Mouse (Mus musculus) gastrocnemius, postnatal 4 days (tissue): ENCODE data around the gene Med25. TPM values are rescaled to one million over a fixed set of nuclear protein-coding genes. Genes with fewer than 3 reads are reported as not detected.
"Not testable (repeated sequence)": the region's sequence is repeated elsewhere in the genome, so short reads cannot be mapped to it uniquely, and the experiment has no call there.

Experiments used
- DNase-seq, 2 experiments: peaks; one replicate each; pipeline ENCODE4 v3.0.0; 2021 to 2022; ENCODE audit warnings: low spot score in 2 of 2, mixed read lengths in 2 of 2
- total RNA-seq, 2 experiments: library from RNA; stranded (reverse); gene quantifications; 2 replicates each; pipeline ENCODE4 v1.2.3; 2021

The Med25 gene
- total RNA-seq, 2 experiments from 2014 or later, result 63.8 to 67.6 TPM

DNA sequence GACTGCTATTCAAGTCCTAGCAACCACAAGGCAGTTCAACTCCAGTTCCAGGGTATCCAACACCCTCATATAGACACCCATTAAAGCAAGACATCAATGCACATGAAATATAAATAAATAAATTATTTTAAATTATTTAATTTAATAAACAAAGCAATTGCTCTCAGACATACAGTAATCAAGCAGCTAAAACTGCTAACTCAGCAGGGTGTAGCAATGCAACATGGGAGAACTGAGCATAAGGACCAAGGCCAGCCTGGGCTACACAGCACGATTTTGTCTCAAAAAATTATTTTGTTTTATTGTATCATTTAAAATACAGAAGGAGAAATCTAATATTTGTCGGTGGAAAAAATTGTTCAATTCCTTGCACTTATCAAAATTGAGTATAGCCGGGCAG is 1.7 kb upstream of the Med25 start:
- DNase-seq, result no peak

DNA sequence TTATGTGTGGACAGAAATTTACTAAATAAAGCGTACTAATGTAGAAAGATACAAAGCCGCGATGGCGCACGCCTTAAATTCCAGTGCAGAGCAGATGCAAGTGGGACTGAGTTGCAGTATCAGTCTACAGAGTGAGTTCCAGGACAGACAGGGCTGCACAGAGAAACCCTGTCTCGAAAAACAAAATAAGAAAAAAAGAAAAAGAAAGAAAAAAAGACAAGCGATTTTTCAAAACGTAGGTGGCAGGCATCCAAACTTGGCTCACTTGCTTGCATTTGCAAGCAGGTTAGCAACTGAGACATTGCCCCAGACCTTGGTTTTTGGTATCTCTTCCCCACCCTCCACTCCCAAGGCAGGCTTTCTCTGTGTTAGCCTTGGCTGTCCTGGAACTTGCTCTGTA is 685 bp upstream of the Med25 start:
- DNase-seq, result no peak

DNA sequence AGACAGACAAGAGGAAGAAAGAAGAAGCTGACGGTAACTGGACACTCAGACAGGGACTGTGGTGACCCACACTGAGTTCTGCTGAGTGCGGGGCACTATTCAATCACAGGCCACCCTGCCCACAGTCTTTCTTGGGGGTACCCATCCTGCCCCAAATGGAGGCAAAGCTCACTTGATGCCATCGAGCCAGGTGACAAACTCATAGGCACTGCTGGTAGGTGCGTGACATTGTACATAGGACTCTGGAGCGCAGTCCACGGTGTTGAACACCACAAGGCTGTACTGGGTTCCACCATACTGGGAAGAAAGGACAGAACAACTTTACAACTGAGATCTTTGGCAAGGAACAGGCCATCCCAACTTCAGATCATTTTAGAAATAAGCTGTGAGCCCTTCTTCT is 901 bp downstream of the Med25 start:
- no peak for DNase-seq

DNA sequence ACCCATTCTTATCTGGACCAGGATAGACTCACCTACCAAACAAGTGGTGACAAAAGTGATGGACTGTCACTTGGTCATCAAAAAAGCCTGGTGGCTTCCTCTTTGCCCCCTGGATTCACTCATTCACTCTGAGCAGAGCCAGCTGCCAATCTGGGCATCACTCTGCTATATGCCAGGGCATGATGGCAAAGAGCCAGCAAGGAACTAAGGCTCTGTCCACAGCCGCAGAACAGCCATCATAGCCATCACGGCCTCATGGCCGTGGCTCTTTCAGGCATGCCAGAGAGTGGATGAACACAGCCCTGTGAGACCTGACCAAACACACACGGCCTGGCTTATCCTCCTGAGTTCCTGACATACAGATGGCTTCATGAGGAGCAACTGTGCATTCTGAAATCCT is 1.8 kb downstream of the Med25 start:
- no peak for DNase-seq

DNA sequence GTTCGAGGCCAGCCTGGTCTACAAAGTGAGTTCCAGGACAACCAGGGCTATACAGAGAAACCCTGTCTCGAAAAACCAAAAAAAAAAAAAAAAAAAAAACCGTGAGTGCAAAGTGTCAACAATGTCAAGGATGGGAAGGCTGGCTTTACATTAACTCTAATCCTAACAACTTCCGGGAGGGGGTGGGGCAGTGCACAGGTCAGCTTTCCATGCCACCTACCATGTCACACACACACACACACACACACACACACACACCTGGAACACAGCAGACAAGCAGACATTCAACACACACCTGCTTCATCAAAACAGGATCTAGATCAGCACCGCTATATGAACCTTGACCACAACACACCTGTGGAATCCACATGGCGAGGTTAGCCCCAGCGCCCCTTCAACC is 2.3 kb downstream of the Med25 start:
- DNase-seq, result no peak

DNA sequence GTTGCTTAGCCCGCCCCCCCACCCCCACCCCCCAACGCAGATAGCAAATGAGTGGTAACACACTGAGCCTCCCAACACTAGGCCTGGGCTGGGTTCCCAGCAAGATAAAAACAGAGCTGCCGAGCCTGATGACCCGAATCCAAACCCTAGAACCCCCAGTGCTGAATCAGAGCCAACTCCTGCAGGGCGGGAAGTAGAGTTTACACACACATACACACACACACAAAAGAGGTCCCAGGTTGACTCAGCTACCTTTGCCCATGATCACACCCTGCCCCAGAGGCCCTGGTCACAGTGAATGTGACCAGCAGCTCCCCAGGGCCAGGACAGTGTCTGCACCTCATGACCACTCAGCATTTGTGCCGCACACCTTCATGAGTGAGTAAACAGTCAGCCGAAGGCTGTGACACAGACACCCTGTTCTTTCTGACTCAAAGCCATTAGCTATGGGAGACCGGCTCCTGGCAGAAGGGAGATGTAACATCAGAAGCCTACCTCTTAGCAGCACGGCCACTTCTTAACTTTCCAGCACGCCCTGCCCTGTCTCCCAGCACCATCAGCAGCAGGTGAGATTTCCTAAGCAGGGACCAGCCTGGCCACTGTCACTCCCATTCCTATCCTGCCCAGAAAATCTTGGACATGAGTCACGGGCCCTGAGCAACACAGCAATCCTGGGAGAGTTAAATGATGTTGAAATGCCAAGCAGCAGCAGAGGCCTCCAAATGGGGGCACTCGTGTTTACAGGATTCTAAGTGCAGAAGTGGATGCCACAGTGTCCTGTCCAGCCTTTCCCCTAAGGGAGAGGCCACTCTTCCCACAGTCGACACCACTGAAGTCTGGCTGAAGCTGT is 4.0 kb downstream of the Med25 start:
- DNase-seq, result no peak

DNA sequence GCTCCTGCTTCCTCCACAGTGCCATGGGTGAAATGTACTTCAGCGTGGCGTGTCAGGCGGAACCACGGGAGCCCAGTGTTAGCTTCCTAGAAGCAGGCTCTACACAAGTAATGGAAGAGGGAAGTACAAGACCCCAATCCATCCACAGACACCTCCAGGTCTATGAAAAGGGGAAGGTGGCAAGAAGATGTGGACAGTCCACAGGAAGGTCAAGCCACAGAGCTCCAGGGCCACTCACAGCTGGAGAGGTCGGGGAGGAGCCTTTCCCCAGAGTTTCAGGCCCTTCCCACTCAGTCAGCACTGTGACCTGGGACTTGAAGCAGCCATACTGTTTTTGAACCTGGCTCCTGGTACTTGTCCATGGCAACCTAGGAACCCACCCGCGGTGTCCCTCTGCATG is 5.5 kb downstream of the Med25 start:
- DNase-seq, result no peak

DNA sequence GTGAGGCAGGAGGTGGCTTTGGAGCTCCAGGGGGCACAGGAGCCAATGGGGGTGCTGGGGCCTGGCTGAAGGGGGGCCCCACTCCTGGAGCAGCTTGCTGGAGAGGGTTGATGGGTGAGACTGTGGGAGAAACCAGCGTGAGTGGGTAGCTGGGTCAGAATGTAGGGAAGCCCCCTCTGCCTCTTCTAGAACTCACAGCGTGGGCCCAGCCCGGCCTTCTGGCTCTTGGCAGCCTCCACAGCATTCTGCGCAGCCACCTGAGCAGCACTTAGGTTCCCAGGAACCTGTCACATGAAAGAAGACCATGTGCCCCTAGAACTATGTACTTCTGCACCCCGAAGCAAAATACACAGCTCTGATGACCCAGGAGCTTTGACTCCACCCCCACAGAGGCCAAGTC is 7.9 kb downstream of the Med25 start:
- DNase-seq, result no peak

DNA sequence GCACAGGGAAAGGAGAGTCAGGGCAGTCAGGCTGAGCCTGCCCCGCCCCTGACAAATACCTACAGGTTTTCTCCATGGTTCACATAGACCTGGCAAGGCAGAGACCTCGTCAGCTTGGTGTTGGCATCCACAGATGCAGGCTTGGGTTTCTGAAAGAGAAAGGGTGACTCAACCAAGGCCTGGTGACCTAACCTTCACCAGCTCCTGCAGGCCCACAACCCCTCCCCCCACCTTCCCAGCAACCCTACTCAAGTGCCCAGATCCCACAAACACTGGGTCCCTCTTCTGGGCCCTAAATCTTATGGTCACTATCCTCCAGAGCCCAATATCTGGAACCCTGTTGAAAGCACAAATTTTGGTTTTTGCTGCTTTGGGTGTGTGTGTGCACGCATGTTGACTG is 9.5 kb downstream of the Med25 start:
- no peak for DNase-seq

DNA sequence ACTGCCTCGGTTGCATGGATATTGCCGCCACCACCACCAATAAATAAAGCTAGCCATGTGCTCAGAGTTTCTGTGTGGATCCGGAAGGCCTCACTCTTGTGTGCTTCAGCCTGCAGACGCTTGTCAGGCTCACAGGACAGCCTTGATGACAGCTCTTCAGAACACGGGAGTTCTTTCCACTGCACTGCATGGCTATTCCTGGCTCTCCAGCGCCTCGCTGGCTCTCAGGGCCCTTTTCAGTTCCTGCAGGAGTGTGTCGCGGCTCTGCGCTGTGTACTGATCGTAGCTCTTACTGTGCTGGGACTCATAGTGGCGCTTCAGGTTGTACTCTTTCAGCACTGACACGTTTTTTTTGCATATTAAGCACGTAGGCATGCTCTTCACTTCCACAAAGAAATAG is 14.7 kb downstream of the Med25 start:
- no peak for DNase-seq

DNA sequence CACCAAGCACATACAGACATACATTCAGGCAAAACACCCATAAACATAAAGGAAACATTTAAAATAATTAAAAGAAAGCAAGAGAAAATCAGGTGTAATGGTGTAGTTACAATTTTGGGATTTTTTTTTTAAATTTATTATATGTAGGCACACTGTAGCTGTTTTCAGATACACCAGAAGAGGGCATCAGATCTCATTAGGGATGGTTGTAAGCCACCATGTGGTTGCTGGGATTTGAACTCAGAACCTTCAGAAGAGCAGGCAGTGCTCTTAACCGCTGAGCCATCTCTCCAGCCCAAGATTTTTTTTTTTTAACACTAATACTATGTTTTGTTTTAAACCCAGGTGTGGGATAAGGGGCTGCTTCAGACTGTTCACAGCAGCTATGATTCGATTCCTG is 20.7 kb downstream of the Med25 start:
- not testable (repeated sequence) for DNase-seq

DNA sequence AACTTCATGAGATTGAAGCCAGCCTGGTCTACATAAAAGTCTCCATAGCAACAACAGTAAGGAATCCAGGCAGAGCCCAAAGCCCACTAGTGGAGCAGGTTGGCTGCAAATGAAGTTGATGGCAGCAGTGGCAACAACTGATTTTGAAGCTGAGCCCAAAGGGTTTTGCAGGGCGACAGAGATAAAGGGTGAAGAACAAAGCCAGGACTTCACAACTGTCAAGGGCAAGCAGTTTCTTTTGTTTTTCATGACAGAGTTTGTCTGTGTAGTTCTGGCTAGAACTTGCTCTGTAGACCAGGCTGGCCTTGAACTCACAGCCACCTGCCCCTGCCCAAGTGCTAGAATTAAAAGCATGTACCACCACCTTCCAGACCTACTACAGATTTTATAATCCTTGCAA is 21.3 kb downstream of the Med25 start:
- DNase-seq, result no peak

DNA sequence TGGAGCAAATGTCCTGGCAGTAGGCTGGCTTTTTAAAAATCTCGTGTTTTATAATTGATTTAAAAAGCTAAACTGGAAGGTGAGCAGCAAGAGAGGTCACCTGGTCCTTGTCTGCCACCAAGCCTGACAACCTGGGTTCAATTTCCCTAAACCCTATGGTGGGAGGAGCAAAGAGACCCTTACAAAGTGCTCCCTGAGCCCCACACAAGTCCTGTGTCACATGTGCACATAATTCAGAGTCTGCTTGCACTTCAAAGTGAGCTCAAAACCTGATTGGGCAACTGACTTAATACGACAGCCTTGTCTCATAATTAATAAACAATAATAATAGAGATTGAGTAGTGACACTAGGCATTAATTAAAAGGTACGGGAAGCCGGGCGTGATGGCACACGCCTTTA is 21.9 kb downstream of the Med25 start:
- DNase-seq, result no peak

DNA sequence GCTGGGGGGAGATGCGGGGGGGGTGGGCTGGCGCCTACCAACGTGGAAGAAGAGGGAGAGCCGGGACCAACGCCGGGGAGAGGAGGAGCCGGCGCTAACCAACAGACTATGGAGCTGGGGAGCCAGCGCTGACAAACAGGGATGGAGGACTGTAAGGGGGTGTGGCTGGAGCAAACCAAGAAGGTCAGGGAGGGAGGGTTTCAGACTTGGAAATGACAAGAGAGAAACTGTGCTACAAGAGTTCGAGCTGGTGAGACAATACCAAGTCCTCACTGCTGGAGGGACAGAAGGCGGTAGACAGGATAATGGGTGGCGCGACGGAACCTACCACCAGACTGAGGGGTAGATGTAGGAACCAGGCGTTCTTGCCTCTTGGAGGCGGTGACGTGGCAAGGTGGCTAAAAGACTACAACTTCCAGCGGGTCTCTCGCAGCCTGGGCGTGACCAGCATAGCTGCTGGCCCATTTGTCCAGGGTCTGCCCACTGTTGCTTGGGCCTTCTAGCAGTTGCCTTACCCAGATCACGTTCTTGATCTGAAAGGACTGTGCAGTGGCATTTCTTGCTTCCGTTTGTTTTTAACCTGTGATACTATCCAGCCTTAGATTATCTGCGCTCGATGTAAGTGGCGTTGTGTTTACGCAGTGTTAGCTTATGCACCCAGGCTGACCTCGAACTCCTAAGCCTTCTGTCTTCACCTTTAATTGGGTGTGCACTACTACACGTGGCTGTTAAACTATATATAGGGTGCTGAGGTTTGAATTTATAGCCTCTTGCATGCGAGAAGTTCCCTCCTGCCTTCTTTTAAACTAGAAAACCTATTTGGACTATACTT is 22.6 kb downstream of the Med25 start, which contains the start of gene Ptov1:
Gene Ptov1 (minus strand): TSS at position 92 of the 832 bp plus-strand sequence.
- DNase-seq, result peak; percentile 82 to 91

DNA sequence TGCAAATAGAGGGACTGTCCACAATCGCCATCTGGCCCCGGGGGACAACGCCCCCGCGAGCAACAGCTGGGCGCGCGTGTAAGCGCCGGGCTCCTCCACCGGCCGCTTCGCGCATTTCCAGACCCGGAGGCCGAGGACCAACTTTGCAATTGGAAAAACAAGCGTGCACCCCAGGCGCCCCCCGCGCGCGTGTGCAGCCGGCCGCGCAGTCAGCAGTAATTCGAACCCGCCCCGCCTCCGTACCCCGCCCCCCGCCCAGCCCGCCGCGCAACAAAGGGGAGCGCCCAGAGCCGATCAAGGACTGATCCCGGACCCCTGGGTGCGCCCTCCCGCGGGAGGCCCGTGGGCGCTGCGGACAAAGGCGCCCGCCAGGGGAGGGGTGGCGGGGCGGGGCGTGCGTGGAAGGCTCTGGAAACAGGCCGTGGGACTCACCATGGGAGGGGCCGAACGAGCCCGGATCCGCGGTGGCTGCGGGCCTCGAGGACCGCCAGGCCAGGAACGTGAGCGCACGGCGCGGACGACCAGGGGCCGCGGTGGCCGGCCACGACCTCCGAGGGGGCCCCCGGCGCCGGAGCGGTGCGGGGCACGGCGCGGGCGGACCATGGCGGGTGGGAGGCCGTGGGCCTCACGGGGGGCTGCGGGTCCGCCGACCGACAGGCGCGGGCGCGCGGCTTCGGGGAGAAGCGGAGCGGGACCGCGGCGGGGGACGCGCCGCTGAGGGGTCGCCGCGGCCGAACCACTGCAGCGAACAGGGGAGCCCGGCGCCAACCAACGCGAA is 23.4 kb downstream of the Med25 start:
- peak; percentile 70 to 79 for DNase-seq

DNA sequence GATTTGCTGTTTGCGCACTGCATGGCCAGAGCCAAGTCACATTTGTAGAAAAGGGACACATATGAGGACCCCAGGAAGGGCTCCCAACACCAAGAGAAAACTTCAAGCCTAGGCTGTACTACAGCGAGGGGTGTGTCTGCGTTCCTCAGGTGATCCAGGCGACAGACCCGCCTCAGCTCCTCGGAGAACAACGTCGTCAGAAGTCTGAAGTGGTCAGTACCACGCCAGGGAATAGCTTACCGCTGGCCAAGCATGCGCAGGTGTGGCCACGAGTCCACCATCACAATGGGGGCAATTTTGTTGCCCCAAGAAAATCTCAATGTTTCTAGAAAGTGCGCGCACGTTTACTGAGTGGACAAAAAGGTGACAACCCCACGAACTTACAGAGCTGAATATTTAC is 24.0 kb downstream of the Med25 start:
- DNase-seq, result no peak

DNA sequence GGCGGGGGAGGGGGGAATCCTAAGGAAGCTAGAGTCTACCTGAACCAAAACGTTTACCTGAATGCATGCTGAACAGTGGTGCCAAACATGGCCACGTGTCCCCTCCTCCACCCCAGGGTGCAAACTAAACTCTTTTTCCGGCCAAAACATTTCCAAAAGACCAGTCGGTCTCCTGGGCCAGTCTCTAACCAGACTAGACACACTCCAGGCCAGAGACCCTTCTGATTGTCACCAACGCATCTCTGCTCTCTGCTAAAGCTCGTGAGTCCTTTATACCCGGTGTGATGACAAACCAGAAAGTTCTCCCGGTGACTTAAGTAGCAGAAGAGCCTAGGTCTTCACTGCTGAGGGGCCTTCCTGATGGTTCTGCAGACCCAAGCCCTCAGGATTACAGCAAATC is 24.7 kb downstream of the Med25 start:
- DNase-seq, result no peak

DNA sequence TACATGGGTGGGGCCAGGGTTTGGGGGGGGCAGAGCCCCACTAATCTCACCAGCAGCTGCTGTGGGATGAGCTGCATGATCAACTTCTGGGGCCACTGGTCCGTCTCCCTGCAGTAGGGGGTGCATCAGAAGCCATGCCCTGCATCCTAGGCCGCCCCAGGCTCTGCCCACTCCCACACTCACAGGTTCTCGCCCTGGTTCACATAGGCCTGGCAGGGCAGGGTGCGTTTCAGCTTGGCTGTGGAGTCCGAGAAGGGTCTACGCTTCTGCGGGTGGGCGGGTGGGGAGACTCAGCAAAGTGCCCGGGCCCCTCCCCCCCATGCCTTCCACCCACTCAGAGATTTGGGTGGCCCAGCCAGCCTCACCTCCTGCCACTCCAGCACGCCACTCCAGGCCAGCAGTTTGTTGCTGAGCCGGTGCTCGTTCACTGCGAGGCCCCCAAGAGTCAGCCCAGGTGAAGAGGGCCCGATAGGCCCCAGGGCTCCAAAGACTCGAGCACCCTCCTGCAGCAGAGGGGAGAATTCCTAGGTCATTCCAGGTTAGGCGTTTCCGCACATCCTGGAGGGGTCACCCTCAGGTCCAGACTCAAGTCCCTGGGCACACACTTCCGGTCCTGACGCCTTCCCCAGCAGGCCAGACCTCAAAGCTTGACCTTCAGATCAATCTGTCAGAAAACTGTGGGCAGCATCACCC is 25.4 kb downstream of the Med25 start:
- DNase-seq, result no peak

DNA sequence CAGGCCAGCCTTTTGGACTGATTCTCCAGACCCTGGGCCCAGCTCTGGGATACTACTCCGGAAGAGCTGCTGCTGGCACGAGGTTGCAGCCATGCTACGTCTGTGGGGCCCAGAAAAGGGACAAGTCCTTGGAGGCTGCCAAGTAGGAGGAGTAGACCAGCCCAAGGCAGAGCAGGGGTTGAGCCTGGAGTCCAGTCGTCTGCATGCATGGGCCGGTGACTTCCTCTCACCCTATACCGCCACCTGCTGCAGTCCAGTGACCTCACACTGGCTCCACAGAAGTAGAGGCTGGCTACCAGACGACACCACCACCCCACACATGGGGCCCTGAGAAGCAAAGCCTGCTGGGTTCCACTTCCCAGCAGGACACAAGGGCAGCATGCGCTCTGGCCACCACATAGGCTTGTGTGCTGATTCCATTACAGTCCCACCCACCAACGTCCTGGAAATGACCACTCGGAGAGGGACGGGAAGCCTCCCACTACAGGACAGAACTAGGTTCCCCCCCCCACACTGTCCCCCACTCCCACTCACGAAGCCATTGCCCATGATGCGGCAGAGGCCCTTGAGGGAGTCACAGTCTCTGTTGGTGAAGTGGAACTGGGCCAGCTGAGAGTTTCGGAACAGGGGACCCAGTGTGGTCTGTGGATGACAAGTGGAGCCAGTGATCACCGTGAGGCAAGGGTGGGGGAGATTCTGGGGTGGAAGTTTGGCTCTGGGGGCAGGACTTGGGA is 26.1 kb downstream of the Med25 start:
- peak; percentile 60 to 76 for DNase-seq
